Mouse (Mus musculus): Measurements from ENCODE around the gene Lipc.

Gene Lipc

DNA sequence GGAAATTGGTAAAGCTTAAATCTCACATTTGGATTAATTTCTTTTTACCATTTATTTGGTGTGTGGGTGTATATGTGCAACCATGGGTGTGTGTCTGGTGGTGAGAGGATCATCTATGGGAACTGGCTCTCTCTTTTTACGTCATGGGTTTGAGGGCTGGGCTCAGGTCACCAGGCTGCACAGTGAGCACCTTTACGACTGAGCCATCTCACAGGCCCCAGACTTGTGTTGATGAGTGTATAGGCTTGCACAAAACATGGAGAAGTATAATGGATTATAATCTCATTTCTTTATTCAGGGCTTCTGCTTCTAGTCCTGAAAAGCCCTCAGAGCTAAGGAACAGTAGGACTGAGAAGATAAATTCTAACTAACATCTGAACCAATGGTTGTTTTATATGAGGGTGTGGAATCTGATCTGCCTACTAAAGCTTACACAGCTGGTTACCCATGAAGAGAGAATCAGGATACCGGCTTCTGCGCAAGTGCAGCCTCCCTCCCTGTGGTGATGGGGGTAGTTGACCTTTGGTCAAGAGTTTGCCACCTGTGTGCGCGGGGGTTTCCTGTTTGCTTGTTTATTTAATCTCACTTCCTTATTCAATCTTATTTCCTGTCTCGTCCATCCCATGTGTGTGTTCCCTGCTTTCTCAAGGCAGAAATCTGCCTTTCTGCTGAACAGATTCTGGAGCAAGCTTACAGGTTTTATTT, 122.1 kb downstream of the Lipc start:
- DNase-seq (ENCODE audit: extremely low spot score, low read depth, low spot score), result no peak

DNA sequence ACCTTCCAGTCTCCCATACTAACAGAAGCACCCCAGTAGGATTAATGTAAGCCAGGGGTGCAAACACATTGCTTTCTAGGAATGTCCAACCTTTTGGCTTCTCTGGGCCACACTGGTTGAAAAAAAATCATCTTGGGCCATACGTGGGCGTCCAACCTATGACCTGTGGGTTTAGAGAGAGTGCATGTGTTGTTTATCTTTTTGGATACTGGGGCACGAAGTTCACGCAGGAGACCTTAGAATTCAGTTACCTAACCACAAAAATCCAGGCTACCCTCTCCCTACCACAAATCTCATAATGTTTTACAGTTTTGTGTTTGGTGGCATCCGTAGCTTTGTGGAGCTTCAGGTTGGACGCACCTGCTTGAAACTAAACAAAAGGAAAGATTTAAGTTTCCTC, 124.1 kb downstream of the Lipc start:
- DNase-seq (ENCODE audit: extremely low spot score, low read depth, low spot score), result no peak

DNA sequence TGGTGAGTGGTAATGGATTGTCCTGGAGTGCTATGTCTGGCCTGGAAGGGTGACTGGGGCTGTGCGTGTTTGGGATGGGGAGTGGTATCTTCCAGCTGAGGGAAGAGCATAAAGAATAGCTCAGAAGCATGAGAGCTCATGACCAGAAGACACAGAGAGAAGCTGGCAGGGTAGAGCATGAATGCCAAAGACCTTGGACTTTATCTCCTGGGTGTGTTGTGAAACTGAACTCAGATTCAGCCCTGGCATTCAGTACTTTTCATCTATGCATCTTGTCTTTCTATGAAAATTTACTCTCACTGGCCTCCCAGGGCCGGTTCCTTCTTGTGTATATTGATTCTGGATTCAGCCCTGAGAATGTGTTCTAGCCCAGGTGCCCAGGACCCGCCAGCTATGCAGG, 127.9 kb downstream of the Lipc start:
- no peak for DNase-seq (ENCODE audit: extremely low spot score, low read depth, low spot score)

DNA sequence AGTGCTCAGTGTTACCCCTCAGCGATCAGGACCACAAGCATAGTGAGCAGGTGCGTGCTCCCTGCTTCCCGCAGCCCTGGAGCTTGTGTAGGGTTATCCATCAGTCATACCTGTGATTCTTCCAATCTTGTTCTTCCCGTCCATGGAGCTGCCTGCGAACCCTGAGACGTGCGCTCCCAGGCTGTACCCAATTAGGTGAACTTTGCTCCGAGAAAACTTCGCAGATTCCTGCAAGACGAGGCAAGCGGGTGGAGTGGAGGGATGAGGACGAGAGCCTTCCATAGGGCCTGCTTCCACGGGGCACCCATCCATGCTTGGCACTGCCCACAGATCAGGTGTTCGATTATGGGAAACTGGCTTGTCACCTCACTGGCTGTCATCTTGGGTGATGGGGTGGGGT, 133.3 kb downstream of the Lipc start:
- DNase-seq (ENCODE audit: extremely low spot score, low read depth, low spot score), result no peak

DNA sequence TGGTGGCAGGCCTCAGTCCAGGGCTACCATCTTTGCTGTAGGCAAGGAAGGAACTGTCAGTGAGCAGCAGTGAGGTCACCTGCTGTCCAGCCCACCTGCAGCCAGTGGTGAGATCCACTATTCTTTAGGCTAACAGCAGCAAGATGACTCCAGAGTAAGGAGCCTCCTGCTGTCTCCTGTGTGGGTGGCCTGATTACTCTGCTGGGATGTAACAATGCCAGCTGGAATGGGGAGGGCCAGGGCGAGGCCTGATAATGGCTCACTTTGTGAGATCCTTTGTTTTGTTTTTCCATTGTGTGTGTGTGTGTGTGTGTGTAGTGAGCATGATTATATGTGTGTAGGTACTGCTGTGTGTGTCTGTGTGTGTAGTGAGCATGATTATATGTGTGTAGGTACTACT, 134.6 kb downstream of the Lipc start:
- DNase-seq (ENCODE audit: extremely low spot score, low read depth, low spot score), result no peak

DNA sequence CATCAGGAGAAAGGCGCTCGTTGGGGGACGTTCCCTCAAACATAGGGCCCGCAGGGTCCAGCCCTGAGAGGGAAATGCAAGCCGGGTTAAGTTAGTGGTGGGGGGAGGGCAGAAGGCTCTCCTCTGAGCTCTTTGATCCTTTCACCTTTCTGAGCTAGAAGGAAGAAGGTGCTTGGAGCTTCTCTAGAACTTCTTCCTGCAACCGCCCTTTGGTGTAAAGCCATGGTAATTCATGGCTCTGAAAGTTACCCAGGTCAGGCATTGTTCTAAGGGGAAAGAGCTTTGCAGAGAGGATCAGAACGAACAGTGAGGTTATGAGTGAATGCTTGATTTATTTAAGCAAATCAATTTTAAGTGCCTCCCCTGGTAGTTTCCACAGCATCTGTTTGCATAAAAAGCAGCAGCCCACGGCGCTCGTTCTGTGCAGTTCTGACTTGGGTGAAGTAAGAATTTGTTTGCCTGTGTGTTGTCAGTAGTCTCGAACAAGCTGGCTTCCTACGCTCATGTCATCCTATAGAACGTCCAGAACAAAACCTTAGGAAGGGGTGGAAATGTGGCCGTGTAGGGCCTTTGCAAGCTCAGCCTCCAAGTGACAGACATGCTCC, 135.2 kb downstream of the Lipc start:
- no peak for DNase-seq (ENCODE audit: extremely low spot score, low read depth, low spot score)

DNA sequence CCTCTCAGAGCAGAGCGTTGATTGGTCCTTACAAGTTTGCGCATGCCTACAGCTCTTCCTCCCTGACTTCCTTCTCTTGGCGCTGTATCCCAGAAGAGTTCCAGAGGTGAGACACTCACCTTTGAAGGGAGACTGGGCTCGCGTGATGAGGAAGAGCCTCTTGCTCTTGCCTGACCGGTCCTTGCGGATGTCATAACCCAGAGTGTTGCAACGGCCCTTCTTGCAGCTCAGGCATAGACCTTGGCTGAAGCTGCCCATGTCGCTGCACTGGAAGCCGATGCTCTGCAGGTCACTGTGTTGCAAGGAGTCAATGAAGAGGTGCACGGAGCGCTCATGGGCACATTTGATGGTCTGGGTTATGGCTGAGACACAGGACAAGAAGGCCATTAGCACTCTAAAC, 139.5 kb downstream of the Lipc start:
- DNase-seq (ENCODE audit: extremely low spot score, low read depth, low spot score), result no peak

DNA sequence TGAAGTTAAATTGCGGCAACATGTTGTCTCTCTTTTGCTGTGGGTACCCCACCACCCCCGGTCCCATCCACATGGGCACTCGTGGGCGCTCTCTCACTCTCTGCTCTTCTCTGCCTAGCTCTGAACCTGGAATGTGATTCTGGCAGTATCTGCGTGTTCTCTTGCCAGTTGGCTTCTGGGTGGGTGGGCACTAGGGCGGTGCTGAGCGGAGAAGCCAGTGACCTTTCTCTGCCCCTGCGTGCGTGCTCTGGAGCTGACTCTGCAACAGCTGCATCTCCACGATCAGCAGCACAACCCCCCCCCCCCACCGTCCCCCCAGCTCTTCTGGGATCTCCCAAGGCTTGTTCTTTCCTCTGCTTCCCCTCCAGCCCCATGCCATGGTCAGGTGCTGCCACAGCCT, 144.3 kb downstream of the Lipc start:
- DNase-seq (ENCODE audit: extremely low spot score, low read depth, low spot score), result no peak

DNA sequence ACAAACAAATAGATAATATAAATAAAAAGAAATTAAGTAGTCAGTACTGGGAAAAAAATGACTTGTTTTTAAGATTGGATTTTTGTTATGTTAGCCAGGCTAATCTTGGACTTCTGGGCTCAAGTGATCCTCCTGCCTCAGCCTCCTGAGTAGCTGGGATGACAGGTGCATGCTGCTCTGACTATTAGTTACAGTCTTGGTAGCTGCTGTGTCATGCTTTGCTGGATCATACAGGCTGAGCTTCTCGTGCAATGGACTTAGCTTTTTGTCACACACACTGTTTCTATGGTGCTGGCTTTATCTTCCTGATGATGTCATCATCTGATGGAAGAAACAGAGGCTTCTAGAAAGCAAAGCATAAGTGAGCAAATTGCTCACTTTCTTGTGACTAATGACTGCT, 146.0 kb downstream of the Lipc start:
- no peak for DNase-seq (ENCODE audit: extremely low spot score, low read depth, low spot score)

DNA sequence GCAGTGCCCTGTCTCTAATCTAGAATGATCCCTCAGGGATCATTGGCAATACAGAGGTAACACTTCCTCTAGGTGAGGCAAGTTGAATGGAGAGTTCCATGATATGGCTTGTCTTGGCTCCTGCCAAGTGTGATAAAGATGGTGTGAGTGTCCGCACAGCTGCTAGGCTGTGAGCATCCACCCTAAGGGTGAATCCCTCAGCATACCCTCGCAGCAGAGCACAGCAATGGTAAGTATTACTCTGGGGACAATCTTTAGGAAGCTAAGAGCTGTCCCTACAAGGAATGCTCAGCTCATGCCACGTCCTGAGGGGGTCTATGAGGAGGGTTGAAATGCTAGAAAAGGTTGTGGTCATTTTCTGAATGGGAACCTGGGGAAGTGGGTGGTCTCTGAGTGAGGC, 149.2 kb downstream of the Lipc start:
- no peak for DNase-seq (ENCODE audit: extremely low spot score, low read depth, low spot score)

DNA sequence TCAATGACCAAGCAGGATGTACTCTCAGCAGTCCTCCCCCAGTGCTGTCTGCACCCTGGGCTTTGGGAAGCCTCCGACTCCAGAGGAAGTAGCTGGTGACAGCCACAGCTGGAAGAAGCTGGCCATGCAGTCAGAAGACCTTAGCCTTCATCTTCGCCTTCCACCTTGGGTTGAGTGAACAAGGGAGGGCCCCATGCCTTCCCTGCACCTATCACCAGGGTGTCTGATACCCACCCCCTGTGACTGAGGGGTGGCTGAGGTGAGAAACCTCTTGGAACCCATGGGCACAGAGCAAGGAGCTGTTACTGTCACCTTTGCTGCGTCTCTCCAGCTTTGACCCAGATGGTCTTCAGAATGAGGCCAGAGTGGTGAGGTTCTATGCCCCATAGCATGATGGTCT, 150.3 kb downstream of the Lipc start:
- no peak for DNase-seq (ENCODE audit: extremely low spot score, low read depth, low spot score)

DNA sequence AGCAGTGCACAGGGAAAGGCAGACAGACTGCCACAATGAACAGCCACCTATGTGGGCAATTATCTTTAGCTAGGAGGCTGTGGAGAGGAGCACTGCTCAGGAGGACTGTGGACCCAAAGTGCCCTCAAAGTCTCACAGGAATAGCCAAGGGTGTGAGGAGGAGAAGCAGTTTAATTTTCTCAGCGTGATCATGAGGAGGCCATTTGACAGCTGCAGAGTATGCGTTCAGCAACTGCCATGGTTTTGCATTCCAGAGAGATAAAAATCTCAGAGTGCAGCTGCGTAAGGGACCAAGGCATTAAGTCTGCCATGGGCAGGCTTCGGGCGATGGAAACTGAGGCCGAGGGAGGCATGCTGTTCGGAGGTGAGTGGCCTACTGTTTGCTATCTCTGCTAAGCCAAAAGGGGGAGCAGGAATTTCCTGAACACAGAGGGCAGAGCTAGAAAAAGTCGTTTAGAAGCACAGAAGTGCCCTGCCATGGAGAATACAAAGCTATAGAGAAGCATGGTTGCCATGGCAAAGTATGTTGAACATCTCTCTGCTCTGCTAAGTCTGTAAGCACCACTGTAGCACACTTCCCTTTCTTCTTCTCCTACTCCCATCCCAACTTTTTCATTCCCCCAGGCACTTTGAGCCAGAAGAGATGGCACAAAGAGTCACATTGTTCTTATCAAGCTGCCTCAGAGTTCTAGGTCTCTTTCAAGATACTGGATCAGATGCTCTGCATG, 151.3 kb downstream of the Lipc start:
- DNase-seq (ENCODE audit: extremely low spot score, low read depth, low spot score), result no peak

DNA sequence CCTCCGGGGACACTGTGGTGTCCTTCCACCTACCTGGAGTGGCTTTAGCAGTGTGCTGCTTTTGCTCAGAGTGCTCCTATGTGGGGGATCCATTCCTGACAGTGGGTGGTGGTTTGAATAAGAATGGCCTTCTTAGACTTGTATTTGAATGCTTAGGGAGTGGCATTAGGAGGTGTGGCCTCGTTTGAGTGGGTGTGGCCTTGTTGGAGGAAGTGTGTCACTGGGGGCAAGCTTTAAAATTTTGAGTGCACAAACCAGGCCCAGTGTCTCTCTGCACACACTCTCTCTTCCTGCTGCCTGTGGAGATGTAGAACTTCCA, 156.6 kb downstream of the Lipc start:
- DNase-seq (ENCODE audit: extremely low spot score, low read depth, low spot score), result no peak

DNA sequence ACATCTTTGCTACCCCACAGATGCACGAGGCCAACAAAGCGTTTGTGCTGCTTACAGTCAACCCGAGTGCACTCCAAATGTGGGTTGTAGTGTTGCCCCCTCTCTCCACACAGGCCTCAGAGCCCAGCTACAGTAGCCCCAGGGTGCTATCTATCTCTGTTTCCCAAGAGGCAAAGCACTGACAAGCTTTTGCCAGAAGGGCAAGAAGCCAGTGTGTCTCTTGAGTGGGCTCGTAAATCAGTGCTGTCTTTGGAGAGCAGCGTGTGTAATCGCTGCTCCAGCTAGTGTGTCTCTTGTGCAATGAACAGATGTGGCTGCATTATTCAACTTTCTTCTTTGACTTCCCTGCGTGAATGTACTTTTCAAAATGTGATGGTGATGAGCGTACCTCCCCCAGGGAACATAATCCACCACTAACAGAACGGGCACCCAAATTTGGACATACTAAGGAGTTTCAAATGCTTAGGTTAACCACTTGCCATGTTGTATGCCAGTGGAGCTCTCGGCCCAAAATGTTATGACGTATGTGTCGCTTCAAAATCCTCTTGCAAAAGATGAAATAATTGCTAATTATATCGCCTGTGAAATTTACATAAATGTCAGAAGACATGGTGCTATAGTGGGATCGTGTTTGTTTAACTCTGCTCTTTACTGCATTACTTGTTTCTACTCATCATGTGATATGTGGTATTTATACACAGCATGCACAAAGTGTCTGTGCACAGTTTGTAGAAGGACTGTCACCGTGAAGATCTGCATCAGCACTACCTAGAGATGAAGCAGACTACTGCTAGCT, 157.2 kb downstream of the Lipc start:
- no peak for DNase-seq (ENCODE audit: extremely low spot score, low read depth, low spot score)

DNA sequence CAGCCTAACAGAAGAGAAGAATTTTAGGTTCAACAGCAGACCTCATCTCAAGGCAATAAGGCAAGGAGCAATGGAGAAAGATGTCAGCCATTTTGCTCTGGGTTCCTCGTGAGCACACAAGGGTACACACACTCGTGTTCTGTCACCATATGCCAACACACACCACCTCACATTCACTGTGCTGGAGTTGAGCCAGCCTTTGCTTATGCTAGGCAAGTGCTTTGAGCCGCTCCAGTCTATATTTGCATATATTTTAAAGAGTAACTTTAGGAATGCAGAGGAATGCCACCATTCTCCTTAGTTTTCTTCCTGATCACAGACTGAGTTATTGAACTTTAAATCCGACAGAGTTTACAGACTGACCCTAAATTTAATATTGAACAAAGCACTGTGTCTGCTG, 161.4 kb downstream of the Lipc start:
- DNase-seq (ENCODE audit: extremely low spot score, low read depth, low spot score), result no peak

DNA sequence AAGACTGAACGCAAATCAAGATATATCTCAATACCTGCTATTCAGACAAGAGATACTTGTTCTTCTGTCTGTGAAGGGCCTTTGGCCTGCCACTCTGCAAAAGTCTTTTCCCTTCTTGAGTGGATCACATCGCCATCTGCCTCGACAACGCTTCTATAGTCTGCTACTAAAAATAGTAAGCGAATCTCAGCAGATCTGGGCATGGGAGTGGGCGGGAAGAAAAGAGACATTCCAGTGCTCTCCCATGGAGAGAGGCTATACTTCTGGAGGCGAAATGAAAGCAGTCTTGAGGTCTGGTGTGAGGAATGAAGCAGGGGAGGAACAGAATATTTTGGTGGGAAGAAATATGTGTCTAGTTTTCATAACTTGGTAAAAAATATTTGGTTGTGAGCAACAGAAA, 163.3 kb downstream of the Lipc start:
- no peak for DNase-seq (ENCODE audit: extremely low spot score, low read depth, low spot score)

DNA sequence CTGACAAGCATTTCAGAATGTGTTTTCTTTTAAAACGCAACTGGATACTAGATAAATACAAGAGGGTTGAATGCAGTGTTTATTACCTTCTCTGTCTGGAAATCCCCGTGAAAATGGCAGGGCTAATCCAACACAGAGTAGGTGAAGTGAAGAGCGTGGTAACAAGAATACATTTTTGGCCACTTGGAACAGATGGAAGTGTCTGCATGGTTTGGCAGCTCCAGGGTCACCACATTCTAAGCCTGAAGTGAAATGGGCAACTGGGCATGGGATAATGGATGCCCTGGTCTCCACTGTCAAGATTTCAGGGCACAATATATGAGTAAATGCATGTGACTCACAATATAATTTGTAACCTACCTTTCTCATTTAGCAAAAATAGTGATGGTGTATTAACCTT, 169.8 kb downstream of the Lipc start:
- DNase-seq (ENCODE audit: extremely low spot score, low read depth, low spot score), result no peak

DNA sequence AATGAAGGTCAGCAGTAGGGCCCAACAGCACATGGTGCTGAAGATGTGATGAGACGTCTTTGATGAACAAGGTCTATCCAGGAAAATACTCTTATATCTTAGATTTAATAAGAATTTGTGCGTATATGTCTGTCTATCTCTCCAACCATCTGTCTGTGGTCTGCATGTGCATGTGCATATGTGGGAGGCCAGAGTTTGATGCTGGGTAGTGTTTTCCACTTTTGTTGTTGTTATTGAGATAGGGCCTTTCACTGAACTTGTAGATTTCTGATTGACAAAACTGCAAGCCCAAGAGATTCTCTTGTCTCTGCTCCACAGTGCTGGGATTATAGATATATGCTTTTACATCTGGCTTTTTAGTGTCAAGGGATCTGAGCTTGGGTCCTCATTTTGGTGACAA, 176.5 kb downstream of the Lipc start:
- DNase-seq (ENCODE audit: extremely low spot score, low read depth, low spot score), result no peak

DNA sequence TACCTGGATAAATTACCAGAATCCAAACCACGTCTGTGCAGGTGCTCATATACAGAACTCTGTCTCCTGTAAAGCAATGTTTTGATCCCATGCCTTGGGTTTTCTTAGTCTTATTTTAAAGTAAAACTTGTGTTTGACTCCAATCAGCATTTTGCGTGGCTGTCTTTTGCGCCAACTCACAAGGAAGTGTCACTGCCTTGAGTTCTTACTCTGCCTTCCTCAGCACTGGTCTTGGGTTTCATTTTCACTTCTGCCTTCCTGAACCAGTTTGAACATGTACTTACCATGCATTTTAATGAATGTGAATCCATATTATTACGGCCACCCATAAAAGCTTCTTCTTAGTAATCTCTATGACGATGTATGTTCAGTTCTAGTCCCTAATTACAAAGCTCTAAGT, 191.1 kb downstream of the Lipc start:
- no peak for DNase-seq (ENCODE audit: extremely low spot score, low read depth, low spot score)

DNA sequence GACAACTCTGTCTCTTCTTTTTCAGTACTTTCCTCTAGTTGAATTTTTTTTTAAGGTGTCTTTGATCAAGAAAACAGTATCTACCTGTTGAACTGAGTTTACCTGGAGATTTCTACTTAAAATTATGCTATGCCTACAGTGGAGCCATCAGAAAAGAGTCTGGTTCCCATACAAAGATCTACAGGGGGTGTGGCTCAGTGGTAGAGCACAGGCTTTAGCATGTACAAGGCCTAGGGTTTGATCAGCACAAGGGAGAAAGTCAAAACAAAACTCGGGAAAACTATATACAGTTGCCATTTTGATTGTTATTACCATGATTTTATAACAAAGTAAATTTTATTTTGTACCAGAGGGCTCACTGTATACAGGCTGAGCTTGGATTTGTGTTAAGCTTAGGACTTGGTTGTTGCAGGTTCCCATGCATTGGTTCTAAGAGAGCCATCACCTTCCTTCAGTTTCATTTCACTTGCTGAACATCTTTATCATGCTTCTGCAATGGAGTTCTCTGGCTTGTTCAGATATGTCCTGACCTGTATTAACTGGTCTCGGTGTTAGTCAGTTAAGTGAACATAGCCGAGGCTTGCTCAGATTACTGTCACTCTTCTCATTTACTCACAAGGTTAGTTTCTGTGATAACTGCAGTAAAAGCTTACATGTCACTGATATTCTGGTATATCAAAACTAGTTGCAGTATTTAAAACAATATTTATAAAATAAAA, 200.4 kb downstream of the Lipc start:
- no peak for DNase-seq (ENCODE audit: extremely low spot score, low read depth, low spot score)

All from hindlimb bud, embryonic 11.5 days (tissue).